Mouse (Mus musculus) testis, postnatal 10 days (tissue): ENCODE measurements at regions not wholly inside any gene's neighbourhood (a gene's known extent, or its start where the extent isn't known, plus 50 kb on each side); places are given as distances from the start of the nearest gene placed in this dataset.

Experiments used
- DNase-seq: peaks from one replicate; pipeline ENCODE4 v3.0.0; 2021; ENCODE audit warnings: low spot score

GRCm38 (mm10) chr6:67114753-67115152, 77.5 kb upstream of the Gadd45a start:
- DNase-seq, result no peak

DNA sequence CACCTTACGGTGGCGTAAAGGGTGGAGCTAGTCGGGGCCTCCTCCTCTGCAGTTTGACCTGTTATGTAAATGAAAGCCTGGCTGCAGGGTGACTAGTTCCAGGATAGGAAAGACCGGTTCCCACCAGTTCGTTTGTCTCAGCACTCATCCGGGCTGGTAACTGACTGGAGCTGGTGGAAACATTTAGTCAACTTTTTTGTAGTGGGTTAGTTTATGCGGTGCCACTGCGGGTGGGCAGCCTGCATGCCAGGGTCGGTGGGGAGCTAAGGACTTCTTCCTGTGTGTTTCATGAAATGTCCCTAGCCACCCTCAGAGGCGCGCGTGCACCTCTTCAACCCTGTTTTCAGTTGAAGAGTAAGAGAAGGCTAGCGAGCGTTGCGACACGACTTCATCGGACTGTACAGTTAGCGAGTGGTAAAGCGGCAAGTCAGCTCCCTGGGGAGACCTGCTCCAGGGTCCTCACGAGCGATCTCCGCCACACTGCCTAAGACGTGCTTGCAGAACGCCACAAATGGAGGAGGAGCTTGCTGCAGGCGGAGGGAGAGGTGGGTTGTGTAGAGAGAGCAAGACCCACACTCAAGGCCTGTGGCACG, 76.5 kb upstream of the Gadd45a start:
- DNase-seq, result no peak

DNA sequence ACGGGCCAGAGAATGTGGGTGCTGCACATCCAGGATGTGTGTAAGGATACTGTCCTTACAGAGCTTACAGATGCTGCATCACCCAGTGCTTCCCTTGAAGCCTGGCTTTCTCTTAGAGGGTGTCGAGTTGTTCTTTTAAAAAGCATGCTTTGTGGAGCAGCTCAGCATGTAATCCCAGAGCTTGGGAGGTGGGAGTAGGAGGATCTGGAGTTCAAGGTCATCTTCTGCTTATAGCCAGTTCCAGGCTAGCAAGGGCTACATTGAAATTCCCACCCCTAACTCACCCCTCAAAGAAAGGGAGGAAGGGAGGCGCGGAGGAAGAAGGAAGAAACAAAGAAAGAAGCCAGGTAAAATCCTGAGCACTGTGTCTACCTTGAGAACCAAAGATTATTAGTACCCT, 76.0 kb upstream of the Gadd45a start:
- DNase-seq, result no peak

DNA sequence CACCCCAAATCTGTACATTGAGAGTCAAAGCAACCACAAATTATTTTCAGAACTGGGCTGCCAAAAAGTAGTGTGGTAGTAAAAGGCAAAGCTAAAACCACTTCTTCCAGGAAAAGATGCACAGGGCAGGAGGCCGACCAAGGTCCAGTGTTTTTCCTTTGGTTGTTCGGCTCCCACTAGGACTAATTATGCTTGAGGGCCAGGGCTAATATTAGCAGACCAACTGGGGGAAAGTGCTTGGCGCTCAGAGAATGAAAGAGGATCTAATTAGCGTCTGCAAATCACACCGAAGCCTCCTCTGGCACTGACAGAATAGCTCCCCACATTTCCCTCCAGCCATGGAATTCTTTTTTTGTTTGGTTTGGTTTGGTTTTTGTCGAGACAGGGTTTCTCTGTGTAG, 75.1 kb upstream of the Gadd45a start:
- no peak for DNase-seq

GRCm38 (mm10) chr6:67111581-67111980, 74.3 kb upstream of the Gadd45a start:
- DNase-seq, result no peak

DNA sequence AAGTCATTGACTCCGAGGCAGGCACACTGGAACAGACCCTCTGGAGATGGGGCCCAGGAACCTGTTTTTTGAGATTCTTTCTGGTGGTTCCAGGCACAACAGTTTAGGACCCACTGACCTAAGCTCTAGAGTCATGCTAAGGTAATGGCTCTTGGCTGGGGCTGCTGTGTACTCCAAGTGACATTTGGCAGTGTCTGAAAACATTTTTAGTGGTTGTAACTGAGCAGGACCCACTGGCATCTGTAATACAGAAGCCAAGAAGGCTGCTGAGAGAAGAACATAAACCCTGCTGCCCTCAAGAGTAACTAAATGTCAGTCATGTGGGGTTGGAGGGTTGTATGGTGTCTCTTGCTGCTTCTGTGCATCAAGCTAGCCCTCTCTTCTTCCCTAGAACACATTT, 73.1 kb upstream of the Gadd45a start:
- no peak for DNase-seq

DNA sequence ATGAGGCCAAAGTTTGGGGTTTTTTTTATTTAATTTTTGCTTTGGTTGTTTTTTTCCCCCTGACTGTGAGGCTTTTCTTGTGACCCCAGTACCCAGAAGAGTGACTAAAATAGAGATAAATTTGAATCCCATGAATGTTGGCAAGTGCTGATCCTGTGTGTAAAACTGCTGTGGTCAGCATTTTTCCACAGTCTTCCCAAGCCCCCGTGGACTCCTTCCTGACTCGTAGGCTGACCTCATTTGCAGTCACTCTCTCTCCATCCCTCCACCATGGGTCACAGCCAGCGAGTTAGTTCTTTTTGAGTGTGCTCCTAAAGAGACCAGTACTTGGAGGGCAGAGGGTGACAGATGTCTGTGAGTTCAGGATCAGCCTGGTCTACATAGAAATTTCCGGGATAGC, 72.5 kb upstream of the Gadd45a start:
- DNase-seq, result no peak

DNA sequence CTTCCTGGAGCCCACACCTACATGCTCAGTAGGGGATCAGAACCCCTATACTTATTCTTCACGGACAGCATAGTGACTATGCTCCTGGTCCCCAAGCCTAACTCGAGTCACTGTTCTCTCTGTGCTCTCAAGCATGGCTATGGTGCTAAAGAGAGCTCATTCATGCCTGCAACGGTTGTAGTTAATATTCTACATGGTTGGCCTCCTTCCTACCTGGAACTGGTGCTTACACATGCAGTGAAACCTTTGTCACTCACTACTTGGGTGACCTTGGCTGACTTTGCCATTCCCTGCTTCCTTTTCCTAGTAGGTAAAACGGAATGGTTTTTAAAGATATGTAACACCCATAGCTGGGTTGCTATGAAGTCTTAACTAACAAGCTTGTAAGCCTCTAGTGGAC, 70.3 kb upstream of the Gadd45a start:
- DNase-seq, result no peak

GRCm38 (mm10) chr6:67106493-67106892, 69.2 kb upstream of the Gadd45a start:
- no peak for DNase-seq

- DNase-seq, result no peak
Measured at GRCm38 (mm10) chr6:67105386-67105785, 68.1 kb upstream of the Gadd45a start.

DNA sequence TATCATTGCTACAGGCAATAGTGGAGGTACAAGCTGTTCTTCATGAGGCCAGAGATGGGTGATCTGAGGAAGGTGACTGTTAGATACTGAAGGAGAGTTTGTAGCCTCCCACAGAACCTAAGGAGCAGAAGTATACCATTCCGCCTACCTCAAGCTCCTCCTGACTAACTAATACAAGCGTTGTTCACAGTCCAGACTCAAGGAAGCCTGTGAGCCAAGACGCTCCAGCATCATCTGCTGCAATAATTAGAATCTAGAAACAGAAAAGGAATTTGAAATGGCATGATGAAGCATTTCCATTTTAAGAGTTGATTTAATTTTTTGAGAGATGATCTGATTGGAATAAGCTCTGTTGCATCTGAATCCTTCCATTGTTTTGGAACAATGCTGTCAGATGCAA, 66.9 kb upstream of the Gadd45a start:
- DNase-seq, result no peak

GRCm38 (mm10) chr6:67102541-67103134, 65.4 kb upstream of the Gadd45a start:
- peak; percentile 59 for DNase-seq

DNA sequence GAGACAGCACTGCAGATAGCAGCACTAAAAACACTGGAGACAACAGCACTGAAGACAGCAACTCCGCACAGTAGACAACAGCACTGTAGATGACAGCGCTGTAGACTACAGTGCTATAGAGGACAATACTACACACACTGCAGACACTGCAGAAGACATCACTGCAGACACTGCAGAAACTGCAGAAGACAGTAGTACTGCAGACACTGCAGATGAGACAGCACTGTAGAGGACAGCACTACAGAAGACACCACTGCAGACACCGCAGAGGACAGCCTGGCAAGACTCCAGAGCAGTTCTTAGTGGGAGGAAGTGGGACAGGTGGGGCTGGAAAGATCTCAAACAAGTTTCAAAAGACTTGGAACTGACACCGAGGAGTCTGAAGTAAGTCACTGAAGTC, 64.8 kb upstream of the Gadd45a start:
- DNase-seq, result peak; percentile 56

DNA sequence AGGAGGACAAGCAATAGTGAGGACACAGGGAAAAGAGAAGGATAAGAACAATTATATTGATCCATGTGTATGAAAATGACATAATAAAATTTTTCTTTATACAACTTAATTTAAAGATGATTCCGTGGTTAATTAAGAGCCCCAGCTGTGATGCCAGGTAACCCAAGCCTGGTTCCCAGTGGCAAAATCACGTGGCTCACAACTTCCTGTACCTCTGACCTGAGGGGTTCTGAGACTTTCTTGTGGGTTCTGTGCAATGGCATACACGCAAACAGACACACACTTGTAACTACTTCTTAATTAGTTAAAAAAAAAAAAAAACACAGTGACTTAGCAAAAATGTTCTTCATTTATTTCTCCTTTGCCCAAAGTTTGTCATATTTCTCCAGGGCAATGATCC, 57.2 kb upstream of the Gadd45a start:
- DNase-seq, result no peak

GRCm38 (mm10) chr6:67093128-67093527, 55.9 kb upstream of the Gadd45a start:
- no peak for DNase-seq

DNA sequence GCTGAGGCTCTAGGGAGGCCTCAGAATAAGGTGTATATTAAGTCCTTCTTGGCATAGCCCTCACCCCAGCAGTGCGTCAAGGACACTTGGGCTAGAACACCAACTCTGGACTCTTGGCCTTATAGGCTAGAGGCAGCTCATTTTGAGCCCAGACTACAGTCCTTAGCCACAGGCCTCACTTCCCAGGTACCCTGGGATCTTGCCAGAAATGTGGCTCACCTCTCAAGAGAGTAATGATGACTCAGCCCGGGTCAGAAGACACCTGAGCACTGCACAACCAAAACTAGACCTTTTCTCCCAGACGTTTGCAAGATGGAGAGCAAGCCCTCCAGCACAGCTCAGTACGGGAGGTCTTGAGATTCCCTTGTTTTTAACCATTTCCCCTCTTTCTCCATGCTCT, 52.9 kb upstream of the Gadd45a start:
- no peak for DNase-seq

DNA sequence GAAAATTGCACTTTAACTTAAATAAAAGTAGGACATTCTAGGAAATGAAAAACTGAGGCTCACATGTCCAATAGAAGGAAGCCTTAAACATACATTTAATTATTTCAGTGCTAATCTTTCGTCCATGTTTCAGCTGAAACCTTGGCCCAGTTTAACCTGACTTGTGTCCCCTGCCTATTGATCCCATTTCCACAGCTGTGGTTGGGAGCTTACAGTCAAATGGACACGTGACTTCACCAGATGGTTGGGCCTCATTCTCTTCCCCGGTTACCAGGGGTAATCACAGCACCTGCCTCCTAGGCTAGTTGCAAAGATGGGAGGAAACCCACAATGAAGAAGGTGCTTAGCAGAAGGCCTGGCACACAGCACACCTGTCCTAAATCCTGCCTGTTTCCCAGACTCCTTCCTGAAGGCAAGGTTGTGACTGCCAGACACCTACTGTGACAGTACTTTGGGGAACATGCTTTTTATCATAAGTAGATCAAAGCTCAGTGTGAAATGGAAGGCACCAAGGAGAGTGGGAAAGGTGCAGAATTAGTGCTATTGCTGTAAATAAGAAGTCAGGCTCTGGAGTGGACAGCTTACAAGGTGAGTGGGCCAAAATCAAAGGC, 52.4 kb upstream of the Gadd45a start:
- no peak for DNase-seq

GRCm38 (mm10) chr6:67088741-67089455, 51.6 kb upstream of the Gadd45a start:
- DNase-seq, result no peak

DNA sequence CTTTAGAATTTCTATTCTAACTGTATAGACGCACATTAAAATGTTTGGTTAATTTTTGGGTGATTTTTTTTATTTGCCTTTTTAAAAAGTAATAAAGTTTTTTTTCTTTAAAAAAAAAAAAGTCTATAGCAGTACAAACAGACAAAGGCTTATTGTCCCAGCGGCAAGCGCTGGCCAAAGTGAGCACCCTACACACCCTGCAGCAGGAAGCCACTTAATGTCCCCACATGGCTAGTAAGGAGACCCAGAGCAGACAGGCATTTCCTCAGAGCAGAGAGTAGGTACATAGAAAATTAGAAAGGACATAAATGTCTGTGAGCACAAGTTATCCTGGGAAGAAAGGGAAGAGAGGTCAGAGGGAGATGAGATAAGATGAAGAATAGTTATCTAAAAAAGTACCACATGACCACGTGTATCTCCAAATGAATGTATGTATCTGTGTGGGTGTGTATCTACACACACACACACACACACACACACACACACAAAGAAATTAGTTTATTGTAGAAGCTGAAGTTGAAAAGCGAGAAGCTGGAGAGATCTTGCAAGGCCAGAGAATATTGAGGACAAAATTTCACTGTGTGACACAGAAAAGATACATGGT, 50.7 kb upstream of the Gadd45a start:
- DNase-seq, result no peak

GRCm38 (mm10) chr6:67087393-67087792, 50.1 kb upstream of the Gadd45a start:
- no peak for DNase-seq
